Mouse (Mus musculus) forebrain, embryonic 16.5 days (tissue): ENCODE data around the gene Htra2. TPM values are rescaled to one million over a fixed set of nuclear protein-coding genes. Genes with fewer than 3 reads are reported as not detected.

Experiments used
- ATAC-seq: fragments of 200-750 bp; cut with Nextera tagmentation; 2 replicates; pipeline ENCODE4 v1.8.0; 2017; ENCODE audit warnings: mild to moderate bottlenecking, moderate library complexity
- H3K27ac ChIP-seq: fragments of 300-500 bp; sonication (generic); 2 replicates; pipeline ENCODE4 v1.5.1; 2014; ENCODE audit warnings: low read length, control low read depth
- H3K27me3 ChIP-seq: fragments of 300-500 bp; sonication (generic); replicated peaks from 2 replicates; pipeline ENCODE4 v1.6.1; 2014; ENCODE audit warnings: low read length; ENCODE audit not compliant: control insufficient read depth, insufficient read depth
- H3K36me3 ChIP-seq: fragments of 300-500 bp; sonication (generic); 2 replicates; pipeline ENCODE4 v1.6.1; 2014; ENCODE audit not compliant: control insufficient read depth, insufficient read depth
- H3K4me1 ChIP-seq: fragments of 300-500 bp; sonication (generic); replicated peaks from 2 replicates; pipeline ENCODE4 v1.6.1; 2014; ENCODE audit warnings: low read length; ENCODE audit not compliant: control insufficient read depth, insufficient read depth
- H3K4me2 ChIP-seq: fragments of 300-500 bp; sonication (generic); 2 replicates; pipeline ENCODE4 v1.6.1; 2014; ENCODE audit warnings: mild to moderate bottlenecking, low read length, control low read depth
- H3K4me3 ChIP-seq: fragments of 300-500 bp; sonication (generic); replicated peaks from 2 replicates; pipeline ENCODE4 v1.5.1; 2014; ENCODE audit warnings: mild to moderate bottlenecking, low read length, control low read depth
- H3K9ac ChIP-seq: fragments of 300-500 bp; sonication (generic); replicated peaks from 2 replicates; pipeline ENCODE4 v1.6.1; 2014; ENCODE audit warnings: low read depth, low read length, control low read depth
- H3K9me3 ChIP-seq: fragments of 300-500 bp; sonication (generic); 2 replicates; pipeline ENCODE4 v1.6.1; 2016; ENCODE audit warnings: low read length; ENCODE audit not compliant: control insufficient read depth
- WGBS: fragments of 180-500 bp; shearing (Covaris S2); extraction: QIAGEN DNeasy Blood & Tissue Kit; methylation state at CpG from one replicate; pipeline ENCODE4 v1.1.7; 2014; 5-methylcytosine and 5-hydroxymethylcytosine counted together
- polyA plus RNA-seq: library from polyadenylated mRNA; unstranded; fragments of >200 nt; fragmentation: Nextera tagmentation; extraction: Ambion mirVana; gene quantifications from 2 replicates; pipeline ENCODE4 v1.2.1, GENCODE M21; 2015

Gene Htra2
- polyA plus RNA-seq, 1 experiment from 2014 or later = 77.8 TPM

DNA sequence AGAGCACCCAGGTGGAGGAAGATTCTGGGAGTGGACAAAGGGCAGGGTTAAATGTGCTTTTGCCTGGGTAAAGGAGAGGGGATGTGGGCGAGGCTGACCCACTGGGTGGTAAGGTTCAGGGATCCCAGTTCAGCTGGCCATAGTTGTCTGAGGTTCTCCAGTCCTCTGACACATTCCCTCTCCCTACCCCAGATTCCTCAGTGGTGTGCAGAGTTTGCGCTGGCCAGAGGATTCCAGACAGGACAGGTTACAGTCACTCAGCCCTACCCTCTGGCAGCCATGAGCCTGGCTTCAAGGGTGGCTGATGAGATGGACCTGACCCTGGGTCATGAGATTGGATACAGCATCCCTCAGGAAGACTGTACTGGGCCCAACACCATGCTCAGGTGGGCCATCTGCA lies 3.7 kb upstream of the Htra2 start:
- Histone ChIP-seq H3K4me3 (no peak overlapping the region), H3K27me3 (peaks cover 27% of the 10 kb centered on the region), H3K27ac (no peak overlapping the region), H3K36me3 (no peaks in the 10 kb centered on the region), H3K9me3 (no peaks in the 10 kb centered on the region), H3K4me2 (no peak overlapping the region), H3K4me1 (peaks cover 10% of the 10 kb centered on the region), H3K9ac (no peak overlapping the region)
- 73% methylated on average over 2 of the region's 2 CpGs for WGBS
- no peak for ATAC-seq

DNA sequence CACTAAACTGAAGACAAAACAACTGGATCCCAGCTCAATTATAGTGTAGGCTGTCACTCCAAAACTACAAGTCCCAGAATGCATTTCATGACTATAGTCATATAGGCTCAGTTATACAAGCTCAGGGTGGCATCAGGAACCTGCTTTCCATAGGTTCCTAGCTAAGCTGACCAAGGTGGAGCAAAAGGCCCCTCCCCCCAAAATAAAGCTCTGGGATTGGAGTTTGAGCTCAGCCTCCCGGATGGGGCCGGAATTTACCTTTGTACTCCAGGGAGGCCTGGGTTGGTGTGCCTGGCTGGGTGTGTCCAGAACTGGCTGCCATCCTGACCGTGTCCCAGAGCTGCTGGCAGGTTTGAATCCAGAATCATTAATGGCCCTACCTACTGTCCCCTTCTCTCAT lies 2.7 kb upstream of the Htra2 start, which contains the start of gene Dqx1:
TSS of gene Dqx1 (plus strand) at position 55 of the 400 bp plus-strand sequence.
- no peaks in the 10 kb centered on the region for H3K36me3 ChIP-seq
- H3K4me1 ChIP-seq = peaks cover 19% of the 10 kb centered on the region
- 58% methylated on average over 3 of the region's 3 CpGs for WGBS
- H3K4me3 ChIP-seq = no peak within 1 kb of the TSS
- ATAC-seq = no peak
- peaks cover 18% of the 10 kb centered on the region for H3K27me3 ChIP-seq
- H3K27ac ChIP-seq = no peak within 1 kb of the TSS
- H3K4me2 ChIP-seq = no peak within 1 kb of the TSS
- H3K9ac ChIP-seq = no peak within 1 kb of the TSS
- H3K9me3 ChIP-seq = no peaks in the 10 kb centered on the region

DNA sequence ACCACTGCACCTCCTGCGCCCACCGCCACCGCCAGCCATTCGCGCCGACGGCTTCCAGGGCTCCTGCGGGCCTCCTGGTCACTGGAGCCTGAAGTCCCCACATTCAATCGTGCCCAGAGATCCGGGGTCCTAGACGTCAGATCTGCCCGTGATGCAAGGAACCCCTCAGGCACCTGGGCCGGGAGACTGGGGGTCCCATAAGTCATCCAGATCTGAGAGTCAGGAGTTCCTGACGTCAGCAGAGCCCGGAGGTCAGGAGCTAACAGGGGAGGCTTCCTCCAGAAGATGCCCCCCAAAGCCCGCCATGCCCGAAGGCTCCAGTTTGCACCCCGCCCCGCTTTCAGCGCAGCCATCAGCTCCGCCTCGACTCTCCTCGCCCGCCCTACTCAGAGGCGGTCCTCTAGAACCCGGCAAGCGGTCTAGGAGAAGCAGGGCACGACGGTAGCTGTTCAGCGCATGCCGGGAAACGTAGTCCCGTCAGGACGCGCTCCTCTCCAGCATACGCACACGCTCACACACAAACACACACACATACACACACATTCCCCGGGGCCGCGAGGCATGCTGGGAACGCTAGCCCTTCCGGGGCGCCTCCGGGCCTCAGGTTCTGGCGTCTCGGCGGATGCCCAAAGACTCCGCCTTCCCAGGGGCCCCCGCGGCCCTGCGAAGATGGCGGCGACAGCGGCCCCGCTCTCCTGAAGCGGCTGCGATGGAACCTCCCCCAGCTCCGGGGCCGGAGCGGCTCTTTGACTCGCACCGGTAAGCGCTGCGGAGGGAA lies 810 bp downstream of the Htra2 start, which contains the start of gene Aup1:
TSS of gene Aup1 (plus strand) at position 448 of the 778 bp plus-strand sequence.
- Histone ChIP-seq H3K27ac (peak within 1 kb of the TSS; percentile 88), H3K36me3 (peaks cover 6% of the 10 kb centered on the region; the same call in 1 of the 2 replicates), H3K4me3 (peak within 1 kb of the TSS; percentile 98), H3K9me3 (no peaks in the 10 kb centered on the region), H3K27me3 (no peaks in the 10 kb centered on the region), H3K4me2 (peak within 1 kb of the TSS; percentile 91), H3K9ac (peak within 1 kb of the TSS; percentile 94), H3K4me1 (peaks cover 24% of the 10 kb centered on the region)
- under 1% methylated on average over 59 of the region's 64 CpGs for WGBS
- ATAC-seq = peak; percentile 99

DNA sequence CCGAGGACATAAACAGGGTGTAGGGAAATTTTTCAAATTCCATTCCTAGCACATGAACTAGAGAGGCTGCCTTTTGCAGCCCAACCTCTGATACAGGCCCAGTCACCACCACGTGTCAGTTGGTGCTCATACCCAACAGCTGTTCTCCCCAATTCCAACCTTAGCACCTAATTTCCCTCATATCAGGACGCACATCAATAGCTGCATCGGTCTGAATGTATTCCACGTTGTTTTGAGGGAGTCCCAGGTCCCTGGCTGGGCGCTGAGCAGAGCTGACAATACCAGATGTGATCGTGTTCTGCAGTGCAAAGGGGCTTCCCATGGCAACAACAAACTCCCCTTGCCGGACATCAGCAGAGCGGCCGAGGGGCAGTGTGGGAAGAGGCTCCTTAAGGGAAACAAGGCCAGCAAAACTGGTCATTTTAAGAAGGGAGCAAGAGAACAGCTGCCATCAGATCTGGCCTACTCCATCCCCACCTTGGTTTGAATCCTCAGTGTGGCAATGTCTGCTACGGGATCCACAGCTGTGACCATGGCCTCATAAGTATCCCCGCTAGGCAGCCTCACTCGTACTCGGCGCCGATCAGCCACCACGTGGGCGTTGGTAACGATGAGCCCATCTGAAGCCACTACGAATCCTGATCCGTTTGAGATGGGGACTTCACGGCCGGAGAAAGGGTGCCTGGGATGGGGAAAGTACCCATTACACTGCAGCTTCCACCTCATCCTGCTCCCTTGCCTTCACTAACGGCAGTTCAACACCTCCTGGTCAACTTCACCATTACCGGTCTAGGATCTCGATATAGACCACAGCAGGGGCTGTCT lies 1.7 kb downstream of the Htra2 start:
- Histone ChIP-seq H3K27me3 (no peaks in the 10 kb centered on the region), H3K4me2 (peak overlapping the region; percentile 91), H3K36me3 (peaks cover 6% of the 10 kb centered on the region; the same call in 1 of the 2 replicates), H3K9ac (peak overlapping the region; percentile 94), H3K9me3 (no peaks in the 10 kb centered on the region), H3K4me3 (peak overlapping the region; percentile 98), H3K27ac (peak overlapping the region; percentile 88), H3K4me1 (peaks cover 24% of the 10 kb centered on the region)
- WGBS = 3% methylated on average over 26 of the region's 26 CpGs
- no peak for ATAC-seq

DNA sequence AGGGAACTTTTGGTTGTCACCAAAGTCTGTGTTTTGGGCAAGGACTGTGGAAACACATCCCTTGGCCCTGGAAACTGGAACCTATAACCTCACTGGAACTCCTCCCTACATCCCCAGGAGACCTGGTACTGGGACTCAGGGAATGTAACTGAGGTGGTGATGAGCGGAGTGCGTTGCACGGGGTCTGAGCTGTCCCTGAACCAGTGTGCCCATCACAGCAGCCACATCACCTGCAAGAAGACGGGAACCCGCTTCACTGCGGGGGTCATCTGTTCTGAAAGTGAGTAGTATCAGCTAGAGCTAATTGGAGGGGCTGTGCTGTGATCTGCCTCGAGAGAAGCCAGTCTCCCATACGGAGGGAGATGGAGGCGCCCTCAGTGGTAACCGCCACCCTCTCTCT lies 5.7 kb downstream of the Htra2 start:
- H3K4me3 ChIP-seq = no peak overlapping the region
- H3K36me3 ChIP-seq = peaks cover 6% of the 10 kb centered on the region; the same call in 1 of the 2 replicates
- H3K4me1 ChIP-seq = peaks cover 13% of the 10 kb centered on the region
- ATAC-seq = no peak
- no peak overlapping the region for H3K4me2 ChIP-seq
- H3K9me3 ChIP-seq = no peaks in the 10 kb centered on the region
- H3K9ac ChIP-seq = no peak overlapping the region
- H3K27ac ChIP-seq = no peak overlapping the region
- WGBS = 75% methylated on average over 10 of the region's 10 CpGs
- H3K27me3 ChIP-seq = no peaks in the 10 kb centered on the region

DNA sequence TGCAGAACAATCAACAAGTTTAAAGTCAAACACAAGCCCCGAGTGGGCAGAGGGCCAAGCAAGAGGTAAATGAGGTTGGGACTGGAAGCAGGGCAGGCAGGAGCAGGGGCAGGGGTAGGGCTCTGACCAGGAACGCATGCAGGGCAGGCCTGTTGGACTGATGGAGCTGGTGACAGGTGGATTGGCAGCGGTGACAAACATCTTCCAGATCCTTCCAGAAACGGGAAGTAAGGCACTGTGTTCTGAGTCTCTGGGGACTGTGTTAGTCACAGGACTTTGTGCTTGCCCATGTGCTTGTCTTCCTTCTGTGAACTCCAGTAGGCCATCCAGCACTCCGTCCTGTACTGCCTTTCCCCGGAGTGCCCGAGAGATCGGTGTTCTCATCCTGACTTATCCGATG lies 10.3 kb downstream of the Htra2 start:
- no peaks in the 10 kb centered on the region for H3K27me3 ChIP-seq
- H3K36me3 ChIP-seq = no peaks in the 10 kb centered on the region
- H3K9me3 ChIP-seq = no peaks in the 10 kb centered on the region
- no peaks in the 10 kb centered on the region for H3K4me1 ChIP-seq
- ATAC-seq = no peak
- H3K4me3 ChIP-seq = no peak overlapping the region
- 78% methylated on average over 9 of the region's 9 CpGs for WGBS
- H3K27ac ChIP-seq = no peak overlapping the region
- H3K4me2 ChIP-seq = no peak overlapping the region
- H3K9ac ChIP-seq = no peak overlapping the region

DNA sequence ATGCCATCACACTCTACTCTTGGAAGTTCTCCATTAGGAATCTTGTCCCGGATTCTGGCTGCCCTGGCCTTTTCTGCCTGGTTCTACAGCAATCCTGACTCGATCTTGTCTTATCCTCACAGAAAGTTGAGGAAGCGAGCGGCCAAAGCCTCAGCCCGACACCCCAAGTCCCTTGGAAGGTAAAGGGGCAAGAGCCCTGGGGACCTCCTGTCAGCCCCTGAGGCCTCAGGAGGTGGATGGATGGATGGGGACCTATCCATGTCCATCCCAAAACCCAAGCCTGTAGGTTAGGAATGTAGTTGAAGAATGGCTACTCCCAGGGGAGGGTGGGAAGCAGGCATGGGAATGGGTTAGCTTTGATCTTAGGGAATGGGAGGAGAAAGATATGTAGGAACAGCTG lies 11.1 kb downstream of the Htra2 start:
- no peaks in the 10 kb centered on the region for H3K4me1 ChIP-seq
- no peak for ATAC-seq
- no peak overlapping the region for H3K4me2 ChIP-seq
- H3K36me3 ChIP-seq = no peaks in the 10 kb centered on the region
- WGBS = 90% methylated on average over 5 of the region's 5 CpGs
- H3K9me3 ChIP-seq = no peaks in the 10 kb centered on the region
- H3K9ac ChIP-seq = no peak overlapping the region
- H3K4me3 ChIP-seq = no peak overlapping the region
- no peak overlapping the region for H3K27ac ChIP-seq
- H3K27me3 ChIP-seq = no peaks in the 10 kb centered on the region

DNA sequence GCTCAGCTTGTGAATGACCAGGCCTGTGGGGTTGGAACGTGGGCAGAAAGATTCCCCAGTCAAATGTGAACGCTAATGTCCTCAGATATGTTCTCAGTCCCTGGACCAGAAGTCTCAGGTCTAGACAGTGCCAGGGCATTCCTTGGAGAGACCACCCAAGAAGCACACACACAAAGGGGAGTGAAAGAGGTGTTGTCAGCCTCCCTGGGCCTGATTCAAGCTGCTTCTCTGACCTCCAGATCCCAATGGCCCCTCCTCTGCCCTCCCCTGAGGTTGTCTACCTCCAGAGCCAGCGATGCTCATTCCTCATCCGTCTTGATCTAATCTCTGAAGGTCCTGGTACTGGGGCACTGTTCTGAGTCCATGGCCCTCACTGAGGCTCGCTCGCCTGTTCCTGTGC lies 11.5 kb downstream of the Htra2 start:
- Histone ChIP-seq H3K4me1 (peaks cover 3% of the 10 kb centered on the region), H3K9me3 (no peaks in the 10 kb centered on the region), H3K27me3 (no peaks in the 10 kb centered on the region), H3K27ac (no peak overlapping the region), H3K9ac (no peak overlapping the region), H3K4me3 (no peak overlapping the region), H3K36me3 (no peaks in the 10 kb centered on the region), H3K4me2 (no peak overlapping the region)
- WGBS = 65% methylated on average over 6 of the region's 6 CpGs
- no peak for ATAC-seq

DNA sequence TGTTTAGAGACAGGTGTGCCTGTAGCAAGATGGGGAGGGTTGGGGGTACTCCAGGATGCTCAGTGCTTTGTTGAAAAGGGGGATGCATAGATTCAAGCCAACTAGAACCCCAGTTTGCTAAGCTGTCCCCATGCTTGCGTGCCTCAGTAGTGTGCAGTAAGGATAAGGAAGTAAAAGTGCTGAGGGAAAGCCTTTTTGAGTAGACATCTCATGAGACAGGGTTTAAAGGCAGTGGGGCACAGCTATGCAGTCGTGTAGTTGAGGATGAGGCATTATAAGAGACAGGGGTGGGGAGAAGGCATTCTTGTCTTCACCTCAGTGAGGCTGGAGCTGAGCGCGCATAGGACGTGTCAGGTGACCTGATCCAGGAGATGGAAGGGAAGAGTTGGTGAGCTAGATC lies 14.5 kb downstream of the Htra2 start:
- Histone ChIP-seq H3K4me3 (no peak overlapping the region), H3K36me3 (no peaks in the 10 kb centered on the region), H3K27me3 (no peaks in the 10 kb centered on the region), H3K9ac (no peak overlapping the region), H3K4me1 (peaks cover 8% of the 10 kb centered on the region), H3K9me3 (no peaks in the 10 kb centered on the region), H3K4me2 (no peak overlapping the region), H3K27ac (no peak overlapping the region)
- WGBS = 70% methylated on average over 5 of the region's 5 CpGs
- no peak for ATAC-seq
